Mouse (Mus musculus) neutrophil, adult 5-6 weeks (primary cell): ENCODE measurements around the gene Dpysl5. TPM values are rescaled to one million over a fixed set of nuclear protein-coding genes. Genes with fewer than 3 reads are reported as not detected.

Experiments used
- ATAC-seq: fragments of 151-379, 151-347 bp; 2 replicates; pipeline ENCODE4 v1.8.0; 2017; ENCODE audit warnings: mild to moderate bottlenecking, moderate TSS enrichment; ENCODE audit not compliant: insufficient number of reproducible peaks, poor library complexity, low FRiP score, severe bottlenecking; ENCODE audit errors: extremely low read depth
- total RNA-seq: library from RNA; stranded (forward); fragments of 200-1000 nt; gene quantifications from 2 replicates; pipeline ENCODE4 v1.2.3, GENCODE M21; 2017

The Dpysl5 gene
- total RNA-seq, 1 experiment from 2014 or later, result not detected

- ATAC-seq, result no peak
Observed at GRCm38 (mm10) chr5:30749582-30750311, 38.4 kb downstream of the Dpysl5 start.

- ATAC-seq, result no peak
Observed at GRCm38 (mm10) chr5:30751071-30751470, 39.7 kb downstream of the Dpysl5 start.

- ATAC-seq, result no peak
Observed at GRCm38 (mm10) chr5:30753128-30753527, 41.8 kb downstream of the Dpysl5 start.

GRCm38 (mm10) chr5:30755215-30755614, 43.9 kb downstream of the Dpysl5 start:
- no peak for ATAC-seq

- no peak for ATAC-seq
Observed at GRCm38 (mm10) chr5:30762815-30763510, 51.6 kb downstream of the Dpysl5 start.

GRCm38 (mm10) chr5:30763511-30763830, 52.1 kb downstream of the Dpysl5 start:
- no peak for ATAC-seq

GRCm38 (mm10) chr5:30765596-30766370, 54.4 kb downstream of the Dpysl5 start:
- ATAC-seq, result no peak

- ATAC-seq, result no peak
Observed at GRCm38 (mm10) chr5:30768082-30768481, 56.7 kb downstream of the Dpysl5 start.

- ATAC-seq, result no peak
Observed at GRCm38 (mm10) chr5:30768598-30768997, 57.2 kb downstream of the Dpysl5 start.

GRCm38 (mm10) chr5:30769075-30769474, 57.7 kb downstream of the Dpysl5 start:
- no peak for ATAC-seq

GRCm38 (mm10) chr5:30774601-30775371, 63.4 kb downstream of the Dpysl5 start:
- peak; percentile 52; the same call in 1 of the 2 replicates for ATAC-seq

GRCm38 (mm10) chr5:30780699-30781098, 69.3 kb downstream of the Dpysl5 start:
- no peak for ATAC-seq

- no peak for ATAC-seq
Observed at GRCm38 (mm10) chr5:30781147-30781546, 69.8 kb downstream of the Dpysl5 start.

GRCm38 (mm10) chr5:30787381-30787780, 76.0 kb downstream of the Dpysl5 start:
- no peak for ATAC-seq

- no peak for ATAC-seq
Observed at GRCm38 (mm10) chr5:30790047-30790446, 78.7 kb downstream of the Dpysl5 start.

- ATAC-seq, result no peak
Observed at GRCm38 (mm10) chr5:30796125-30796524, 84.8 kb downstream of the Dpysl5 start.

- ATAC-seq, result no peak
Observed at GRCm38 (mm10) chr5:30797482-30797881, 86.1 kb downstream of the Dpysl5 start.

- ATAC-seq, result no peak
Observed at GRCm38 (mm10) chr5:30797982-30798381, 86.6 kb downstream of the Dpysl5 start.

- no peak for ATAC-seq
Observed at GRCm38 (mm10) chr5:30798965-30799364, 87.6 kb downstream of the Dpysl5 start.
